Comparison of ENCODE assay signal across 23 mouse cellular contexts in genomic region chr4:152586175-152586574, GRCm38 (mm10).
DNase-seq lines count a peak whose midpoint lies in the region; ATAC-seq and TF ChIP-seq lines count a peak whose summit lies in the region.
"Had no signal": no experiment of that assay in that cellular context is flagged by ENCODE, and none has a peak within 500 bp of the region (broad histone marks: within the 10 kb centered on the region; RNA-seq: fewer than 3 reads in every experiment).

No protein-coding gene starts in this region.

- no peak overlapping the region for H3K4me2 ChIP-seq in midbrain, postnatal 0 days (ENCODE audit: low read depth, low read length, poor library complexity, severe bottlenecking)
- H3K4me2 ChIP-seq: forebrain, embryonic 15.5 days; limb, embryonic 12.5 days; liver, embryonic 13.5 days; lung, embryonic 14.5 days; midbrain, embryonic 15.5 days had no signal

- no peaks in the 10 kb centered on the region for H3K27me3 ChIP-seq in midbrain, postnatal 0 days (ENCODE audit: insufficient read depth, low read length)
- H3K27me3 ChIP-seq: limb, embryonic 12.5 days; liver, embryonic 13.5 days; midbrain, embryonic 15.5 days; Patski had no signal

- peak; percentile 23 for DNase-seq in embryo, embryonic 10 days (ENCODE audit: low spot score)
- DNase-seq in embryo, embryonic 10.5 days (ENCODE audit: low spot score): no peak
- DNase-seq in ES-CJ7 (ENCODE audit: low read depth, low spot score): peak; percentile 6
- DNase-seq in kidney, adult 9 months: peak; percentile 57
- DNase-seq in kidney, postnatal 25 days: peak; percentile 56 to 72
- no peak for DNase-seq in midbrain, postnatal 0 days (ENCODE audit: low spot score)
- no peak for DNase-seq in frontal cortex, adult 2 months (ENCODE audit: extremely low spot score in 1 of 2, low spot score in 1 of 2)
- DNase-seq in left cerebral cortex, postnatal 4 days: no peak
- DNase-seq: adrenal gland, postnatal 25 days; cerebellum, adult 11 months; cerebellum, postnatal 10 days; embryo, embryonic 11 days; liver, embryonic 13.5 days; lung, embryonic 14.5 days; lung, postnatal 36 days; right cerebral cortex, adult 18-20 months had no signal

- no peaks in the 10 kb centered on the region; the same call in 1 of the 2 replicates for H3K4me1 ChIP-seq in midbrain, postnatal 0 days (ENCODE audit: insufficient read depth, low read length)
- H3K4me1 ChIP-seq: heart, embryonic 10.5 days; limb, embryonic 12.5 days; liver, embryonic 13.5 days; midbrain, embryonic 15.5 days had no signal

- H3K27ac ChIP-seq in midbrain, postnatal 0 days (ENCODE audit: low read depth, low read length): no peak overlapping the region
- H3K27ac ChIP-seq: forebrain, embryonic 15.5 days; heart, embryonic 10.5 days; hindbrain, embryonic 10.5 days; left cerebral cortex, adult 2 months; limb, embryonic 12.5 days; liver, embryonic 13.5 days; midbrain, embryonic 15.5 days had no signal

- no peak overlapping the region for H3K9ac ChIP-seq in midbrain, postnatal 0 days (replicated peaks; ENCODE audit: low read length, poor library complexity, severe bottlenecking)
- H3K9ac ChIP-seq: forebrain, embryonic 15.5 days; limb, embryonic 12.5 days; liver, embryonic 13.5 days; lung, embryonic 14.5 days; midbrain, embryonic 15.5 days had no signal

- no peak overlapping the region for H3K4me3 ChIP-seq in midbrain, postnatal 0 days (ENCODE audit: low read depth, low read length)
- H3K4me3 ChIP-seq: forebrain, embryonic 15.5 days; heart, embryonic 10.5 days; hindbrain, embryonic 10.5 days; left cerebral cortex, adult 2 months; limb, embryonic 12.5 days; liver, embryonic 13.5 days; midbrain, embryonic 15.5 days had no signal

- intact Hi-C loops in left cerebral cortex, postnatal 4 days (cut with DNase I): no loop called here

- 44% methylated on average over 4 of the region's 4 CpGs for WGBS in midbrain, postnatal 0 days

- H3K9me3 ChIP-seq in midbrain, postnatal 0 days (ENCODE audit: low read length): no peaks in the 10 kb centered on the region
- H3K9me3 ChIP-seq: forebrain, embryonic 15.5 days; heart, embryonic 10.5 days; hindbrain, embryonic 10.5 days; limb, embryonic 12.5 days; midbrain, embryonic 15.5 days had no signal

- no peaks in the 10 kb centered on the region for H3K36me3 ChIP-seq in midbrain, postnatal 0 days (ENCODE audit: insufficient read depth, low read length)
- H3K36me3 ChIP-seq: forebrain, embryonic 15.5 days; heart, embryonic 10.5 days; hindbrain, embryonic 10.5 days; limb, embryonic 12.5 days; liver, embryonic 13.5 days; midbrain, embryonic 15.5 days had no signal

- TF ChIP-seq CTCF in midbrain, postnatal 0 days (IDR thresholded peaks at IDR 0.05): no peak

- ATAC-seq in midbrain, postnatal 0 days (ENCODE audit: low FRiP score): no peak
- ATAC-seq: forebrain, embryonic 15.5 days; midbrain, embryonic 15.5 days; Patski had no signal

Comparison
In these comparisons a context has a peak if more than half of its experiments do, and no peak if none do; other contexts are left out.
1. DNase-seq: peak in embryo, embryonic 10 days (single experiment), ES-CJ7 (single experiment), kidney, adult 9 months (single experiment) and kidney, postnatal 25 days (2 of 2); none in embryo, embryonic 10.5 days (single experiment), midbrain, postnatal 0 days (single experiment), frontal cortex, adult 2 months (0 of 2) and left cerebral cortex, postnatal 4 days (single experiment).